Mouse (Mus musculus): ENCODE results near the gene Scand1. TPM values are rescaled to one million over a fixed set of nuclear protein-coding genes. Genes with fewer than 3 reads are reported as not detected.

Gene Scand1
- polyA plus RNA-seq, 1 experiment, result not detected

DNA sequence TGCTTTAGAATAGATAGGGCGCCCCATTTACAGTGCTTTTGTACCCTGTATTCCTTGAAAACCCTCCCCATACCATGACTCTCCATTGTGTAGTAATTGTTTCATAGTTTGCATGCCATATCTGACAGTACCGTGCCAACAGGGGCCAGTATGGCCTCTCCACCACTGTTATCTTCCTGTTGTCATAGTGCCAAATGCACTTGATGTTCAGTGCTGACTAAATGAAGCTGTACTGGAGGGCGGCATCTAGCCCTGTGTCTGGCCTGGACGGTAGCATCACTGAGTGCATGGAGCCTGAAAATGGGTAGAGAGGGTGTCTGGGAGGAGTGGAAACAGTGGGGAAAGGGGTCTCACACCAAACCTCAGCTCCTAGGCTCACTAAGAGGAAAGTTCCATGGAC lies 27.6 kb upstream of the Scand1 start:
- H3K4me3 ChIP-seq (ENCODE audit: insufficient read depth, low read depth, low read length), result no peak overlapping the region
- no peak overlapping the region for H3K27ac ChIP-seq (ENCODE audit: insufficient read depth, low read depth, low read length)
- WGBS, result 90% methylated on average over 4 of the region's 4 CpGs
- no peaks in the 10 kb centered on the region for H3K4me1 ChIP-seq (ENCODE audit: control insufficient read depth, insufficient read depth, low read length)
- TF ChIP-seq POLR2A (IDR thresholded peaks at IDR 0.05; ENCODE audit: insufficient read depth, low read depth, low read length) (no peak), CTCF (IDR thresholded peaks at IDR 0.05; ENCODE audit: insufficient read depth, low read depth, low read length) (no peak)

DNA sequence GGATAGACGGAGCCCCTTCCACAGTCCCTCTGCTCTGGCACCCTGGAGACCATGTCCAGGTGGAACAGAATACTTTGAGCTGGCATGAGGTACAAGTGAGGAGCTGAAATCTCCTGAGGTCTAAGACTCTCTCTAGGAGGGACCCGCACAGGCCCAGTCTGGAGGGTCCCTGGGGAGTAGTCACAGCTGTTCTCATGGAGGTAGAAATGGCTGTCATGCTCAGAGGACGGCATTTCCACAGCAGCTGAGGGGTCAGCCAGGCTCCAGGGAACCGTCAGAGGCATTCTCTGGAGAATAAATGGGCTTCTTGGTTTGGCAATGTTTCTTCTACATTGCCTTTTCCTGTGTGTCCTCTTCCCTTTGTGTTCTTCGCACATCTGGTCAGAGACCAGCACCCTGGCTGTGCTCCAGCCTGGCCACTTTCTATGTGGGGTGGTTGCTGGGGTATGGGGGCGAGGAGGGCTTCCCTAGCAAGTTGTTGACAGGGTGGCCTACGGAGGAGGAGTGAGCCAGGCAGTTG lies 19.0 kb upstream of the Scand1 start:
- H3K27ac ChIP-seq (ENCODE audit: insufficient read depth, low read depth, low read length), result no peak overlapping the region
- WGBS, result 84% methylated on average over 7 of the region's 7 CpGs
- TF ChIP-seq CTCF (IDR thresholded peaks at IDR 0.05; ENCODE audit: insufficient read depth, low read depth, low read length) (no peak), POLR2A (IDR thresholded peaks at IDR 0.05; ENCODE audit: insufficient read depth, low read depth, low read length) (no peak)
- no peak overlapping the region for H3K4me3 ChIP-seq (ENCODE audit: insufficient read depth, low read depth, low read length)
- no peaks in the 10 kb centered on the region; the same call in 1 of the 2 replicates for H3K4me1 ChIP-seq (ENCODE audit: control insufficient read depth, insufficient read depth, low read length)

DNA sequence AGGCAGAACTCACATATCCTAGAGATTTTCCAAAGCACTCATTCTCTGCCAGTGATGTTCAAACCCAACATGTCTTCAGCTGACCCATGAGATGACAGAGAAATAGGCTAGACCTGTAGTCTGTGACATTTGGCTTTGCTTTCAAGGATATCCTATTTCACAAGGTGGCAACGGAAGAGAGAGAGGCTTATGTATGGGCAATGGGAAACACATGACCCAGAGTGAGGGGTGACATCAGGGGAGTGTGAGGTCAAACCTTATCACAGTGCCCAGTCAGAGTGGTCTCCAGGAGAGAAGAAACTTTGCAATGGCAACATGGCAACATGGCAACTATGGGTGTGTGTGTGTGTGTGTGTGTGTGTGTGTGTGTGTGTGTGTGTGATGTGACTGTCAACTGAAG lies 18.2 kb upstream of the Scand1 start:
- H3K4me1 ChIP-seq (ENCODE audit: control insufficient read depth, insufficient read depth, low read length), result no peaks in the 10 kb centered on the region; the same call in 1 of the 2 replicates
- H3K27ac ChIP-seq (ENCODE audit: insufficient read depth, low read depth, low read length), result no peak overlapping the region
- WGBS, result 73% methylated on average over 1 of the region's 1 CpGs
- no peak overlapping the region for H3K4me3 ChIP-seq (ENCODE audit: insufficient read depth, low read depth, low read length)
- TF ChIP-seq POLR2A (IDR thresholded peaks at IDR 0.05; ENCODE audit: insufficient read depth, low read depth, low read length) (no peak), CTCF (IDR thresholded peaks at IDR 0.05; ENCODE audit: insufficient read depth, low read depth, low read length) (no peak)

DNA sequence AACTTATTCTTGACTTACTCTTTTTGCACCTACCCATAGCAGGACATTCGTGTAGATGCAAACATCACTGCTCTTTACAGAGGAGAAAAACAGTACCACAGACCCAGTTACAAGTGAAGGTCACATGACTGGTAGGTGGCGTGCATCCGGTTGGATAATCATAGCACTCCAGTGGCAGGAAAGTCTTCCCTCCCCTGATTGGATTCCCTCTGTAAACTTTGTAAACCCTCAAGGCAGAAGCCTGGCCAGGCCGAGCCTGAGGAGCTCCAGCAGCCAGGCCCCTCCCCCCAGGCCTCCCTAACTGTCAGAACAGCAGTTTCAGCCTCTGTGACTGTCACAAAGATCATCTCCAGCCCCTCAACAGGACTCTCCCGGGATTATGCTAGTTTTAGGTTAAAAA lies 12.2 kb upstream of the Scand1 start:
- no peak overlapping the region for H3K27ac ChIP-seq (ENCODE audit: insufficient read depth, low read depth, low read length)
- no peak overlapping the region for H3K4me3 ChIP-seq (ENCODE audit: insufficient read depth, low read depth, low read length)
- H3K4me1 ChIP-seq (ENCODE audit: control insufficient read depth, insufficient read depth, low read length), result peaks cover 2% of the 10 kb centered on the region; the same call in 1 of the 2 replicates
- TF ChIP-seq POLR2A (IDR thresholded peaks at IDR 0.05; ENCODE audit: insufficient read depth, low read depth, low read length) (no peak), CTCF (IDR thresholded peaks at IDR 0.05; ENCODE audit: insufficient read depth, low read depth, low read length) (no peak)
- WGBS, result 46% methylated on average over 5 of the region's 5 CpGs

DNA sequence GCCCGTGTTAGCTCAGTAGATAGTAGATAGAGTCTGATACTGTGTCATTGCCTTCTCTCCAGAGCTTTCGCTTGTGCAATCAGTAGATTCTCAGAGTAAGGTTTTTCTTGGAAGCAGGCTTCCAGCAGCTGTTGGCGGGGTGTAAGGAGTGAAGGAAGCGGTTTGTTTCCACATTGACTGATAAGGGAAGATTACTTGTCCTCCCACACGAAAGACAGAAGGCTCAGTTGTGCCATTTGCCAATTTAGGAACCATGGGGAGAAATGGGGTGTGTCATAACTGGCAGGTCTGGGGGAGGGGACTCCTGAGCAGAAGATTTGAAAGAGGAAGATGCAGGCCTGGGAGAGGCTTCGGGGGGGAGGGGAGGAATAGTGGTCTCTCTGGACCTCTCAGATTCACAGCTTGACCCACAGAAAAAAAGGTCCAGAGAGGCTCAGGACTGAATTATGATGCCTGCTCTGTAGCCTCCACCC lies 11.6 kb upstream of the Scand1 start:
- TF ChIP-seq POLR2A (IDR thresholded peaks at IDR 0.05; ENCODE audit: insufficient read depth, low read depth, low read length) (no peak), CTCF (IDR thresholded peaks at IDR 0.05; ENCODE audit: insufficient read depth, low read depth, low read length) (no peak)
- Histone ChIP-seq H3K27ac (ENCODE audit: insufficient read depth, low read depth, low read length) (no peak overlapping the region), H3K4me1 (ENCODE audit: control insufficient read depth, insufficient read depth, low read length) (peaks cover 2% of the 10 kb centered on the region; the same call in 1 of the 2 replicates), H3K4me3 (ENCODE audit: insufficient read depth, low read depth, low read length) (no peak overlapping the region)
- 55% methylated on average over 6 of the region's 6 CpGs for WGBS

DNA sequence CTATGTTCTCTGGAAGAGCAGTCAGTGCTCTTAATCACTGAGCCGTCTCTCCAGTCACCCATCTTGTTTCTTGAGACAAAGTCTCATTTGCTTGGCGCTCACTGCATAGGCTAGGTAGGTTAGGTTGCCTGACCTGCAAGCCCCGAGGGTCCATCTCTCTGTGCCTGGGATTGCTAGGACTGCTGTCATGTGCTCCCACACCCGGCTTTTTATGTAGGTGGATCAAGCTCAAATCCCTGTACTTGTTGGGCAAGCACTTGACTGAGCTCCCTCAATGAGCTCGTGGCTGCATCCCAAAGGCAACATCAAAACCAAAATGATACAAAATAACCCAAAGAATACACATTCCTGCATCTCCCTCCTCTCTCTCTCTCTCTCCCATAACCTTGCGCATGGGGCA lies 9.0 kb upstream of the Scand1 start:
- 90% methylated on average over 6 of the region's 6 CpGs for WGBS
- no peak overlapping the region for H3K4me3 ChIP-seq (ENCODE audit: insufficient read depth, low read depth, low read length)
- TF ChIP-seq CTCF (IDR thresholded peaks at IDR 0.05; ENCODE audit: insufficient read depth, low read depth, low read length) (no peak), POLR2A (IDR thresholded peaks at IDR 0.05; ENCODE audit: insufficient read depth, low read depth, low read length) (no peak)

DNA sequence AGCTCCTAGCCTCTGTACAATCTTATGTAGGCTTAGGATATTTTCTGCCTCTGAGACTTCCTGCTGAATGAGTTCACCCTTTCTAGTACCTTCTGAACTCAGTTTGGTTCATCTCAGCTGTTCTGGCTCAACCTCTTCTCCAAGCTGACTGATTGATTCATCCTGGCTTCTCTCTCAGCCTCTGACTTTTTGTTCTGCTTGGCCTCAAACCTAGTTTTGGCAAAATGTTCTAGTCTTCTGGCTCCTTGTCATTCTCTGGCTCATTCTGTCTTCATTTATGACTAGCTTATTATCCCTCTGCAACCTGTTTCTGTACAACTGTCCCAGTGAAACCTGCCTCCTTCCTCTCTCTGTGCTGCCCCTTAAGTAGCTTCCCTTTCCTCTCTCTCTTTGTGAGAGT lies 6.0 kb upstream of the Scand1 start:
- H3K4me3 ChIP-seq (ENCODE audit: insufficient read depth, low read depth, low read length), result no peak overlapping the region
- TF ChIP-seq CTCF (IDR thresholded peaks at IDR 0.05; ENCODE audit: insufficient read depth, low read depth, low read length), result no peak
- TF ChIP-seq POLR2A (IDR thresholded peaks at IDR 0.05; ENCODE audit: insufficient read depth, low read depth, low read length), result no peak
- H3K27ac ChIP-seq (ENCODE audit: insufficient read depth, low read depth, low read length), result no peak overlapping the region
- peaks cover 3% of the 10 kb centered on the region; the same call in 1 of the 2 replicates for H3K4me1 ChIP-seq (ENCODE audit: control insufficient read depth, insufficient read depth, low read length)

More for the DNA sequence above, 9.0 kb upstream of the Scand1 start:
- Histone ChIP-seq H3K4me1 (ENCODE audit: control insufficient read depth, insufficient read depth, low read length) (peaks cover 2% of the 10 kb centered on the region; the same call in 1 of the 2 replicates), H3K27ac (ENCODE audit: insufficient read depth, low read depth, low read length) (no peak overlapping the region)

DNA sequence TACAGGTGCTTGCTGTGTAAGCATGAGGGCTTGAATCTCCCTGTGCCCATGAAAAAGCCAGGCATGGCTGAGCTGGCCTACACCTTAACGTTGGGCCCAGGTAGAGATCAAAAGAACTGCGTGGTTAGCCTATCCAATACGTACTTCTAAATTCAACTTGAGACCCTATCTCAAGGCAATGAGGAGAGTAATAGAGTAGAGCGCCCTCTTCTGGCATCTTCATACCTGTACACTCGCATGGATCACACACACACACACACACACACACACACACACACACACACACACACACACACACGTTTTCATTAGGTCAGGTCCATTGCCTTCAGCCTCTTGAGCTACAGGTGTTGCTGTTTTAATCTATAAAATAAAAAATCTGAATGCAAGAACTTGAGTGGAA lies 2.3 kb upstream of the Scand1 start:
- 92% methylated on average over 6 of the region's 6 CpGs for WGBS
- TF ChIP-seq CTCF (IDR thresholded peaks at IDR 0.05; ENCODE audit: insufficient read depth, low read depth, low read length), result no peak

DNA sequence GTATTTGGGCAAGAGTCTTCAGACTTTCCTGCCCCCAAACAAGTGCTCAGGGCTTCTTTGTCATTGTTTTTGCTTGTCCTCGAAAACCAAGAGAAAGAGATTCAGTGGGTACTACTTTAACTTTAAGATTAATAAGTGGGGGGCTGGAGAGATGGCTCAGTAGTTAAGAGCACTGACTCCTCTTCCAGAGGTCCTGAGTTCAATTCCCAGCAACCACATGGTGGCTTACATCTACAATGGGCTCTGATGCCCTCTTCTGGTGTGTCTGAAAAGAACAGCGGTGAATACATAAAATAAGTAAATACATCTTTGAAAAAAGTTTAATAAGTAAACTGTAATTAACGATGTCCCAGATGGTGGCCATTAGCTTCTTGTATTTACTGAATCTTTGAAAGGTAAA lies 649 bp upstream of the Scand1 start:
- Histone ChIP-seq H3K27ac (ENCODE audit: insufficient read depth, low read depth, low read length) (no peak overlapping the region), H3K4me1 (ENCODE audit: control insufficient read depth, insufficient read depth, low read length) (peaks cover 3% of the 10 kb centered on the region; the same call in 1 of the 2 replicates), H3K4me3 (ENCODE audit: insufficient read depth, low read depth, low read length) (no peak overlapping the region)
- no peak for TF ChIP-seq POLR2A (IDR thresholded peaks at IDR 0.05; ENCODE audit: insufficient read depth, low read depth, low read length)
- no peak for TF ChIP-seq CTCF (IDR thresholded peaks at IDR 0.05; ENCODE audit: insufficient read depth, low read depth, low read length)
- whole genome bisulfite sequencing, result 46% methylated on average over 3 of the region's 3 CpGs

More for the DNA sequence above, 2.3 kb upstream of the Scand1 start:
- Histone ChIP-seq H3K4me3 (ENCODE audit: insufficient read depth, low read depth, low read length) (no peak overlapping the region), H3K4me1 (ENCODE audit: control insufficient read depth, insufficient read depth, low read length) (peaks cover 3% of the 10 kb centered on the region; the same call in 1 of the 2 replicates), H3K27ac (ENCODE audit: insufficient read depth, low read depth, low read length) (no peak overlapping the region)

Data from olfactory bulb, adult 2 months (tissue).